Mouse (Mus musculus): ENCODE measurements around the gene Nrcam.

Gene Nrcam

GRCm38 (mm10) chr12:44437046-44437827, 108.6 kb downstream of the Nrcam start:
- DNase-seq (ENCODE audit: low spot score in 2 of 2), result no peak

GRCm38 (mm10) chr12:44438884-44439283, 110.2 kb downstream of the Nrcam start:
- no peak for DNase-seq (ENCODE audit: low spot score in 2 of 2)

- DNase-seq (ENCODE audit: low spot score in 2 of 2), result no peak
Observed at GRCm38 (mm10) chr12:44440230-44440629, 111.5 kb downstream of the Nrcam start.

- no peak for DNase-seq (ENCODE audit: low spot score in 2 of 2)
Observed at GRCm38 (mm10) chr12:44450930-44451329, 122.2 kb downstream of the Nrcam start.

- DNase-seq (ENCODE audit: low spot score in 2 of 2), result no peak
Observed at GRCm38 (mm10) chr12:44451742-44452141, 123.1 kb downstream of the Nrcam start.

GRCm38 (mm10) chr12:44453791-44454190, 125.1 kb downstream of the Nrcam start:
- no peak for DNase-seq (ENCODE audit: low spot score in 2 of 2)

- DNase-seq (ENCODE audit: low spot score in 2 of 2), result no peak
Observed at GRCm38 (mm10) chr12:44457961-44458360, 129.3 kb downstream of the Nrcam start.

GRCm38 (mm10) chr12:44462436-44462835, 133.8 kb downstream of the Nrcam start:
- DNase-seq (ENCODE audit: low spot score in 2 of 2), result no peak

GRCm38 (mm10) chr12:44462976-44463375, 134.3 kb downstream of the Nrcam start:
- no peak for DNase-seq (ENCODE audit: low spot score in 2 of 2)

- DNase-seq (ENCODE audit: low spot score in 2 of 2), result no peak
Observed at GRCm38 (mm10) chr12:44471073-44471472, 142.4 kb downstream of the Nrcam start.

GRCm38 (mm10) chr12:44475355-44475754, 146.7 kb downstream of the Nrcam start:
- no peak for DNase-seq (ENCODE audit: low spot score in 2 of 2)

- DNase-seq (ENCODE audit: low spot score in 2 of 2), result no peak
Observed at GRCm38 (mm10) chr12:44479260-44480030, 150.8 kb downstream of the Nrcam start.

GRCm38 (mm10) chr12:44480031-44480419, 151.3 kb downstream of the Nrcam start:
- no peak for DNase-seq (ENCODE audit: low spot score in 2 of 2)

GRCm38 (mm10) chr12:44481415-44481814, 152.7 kb downstream of the Nrcam start:
- no peak for DNase-seq (ENCODE audit: low spot score in 2 of 2)

GRCm38 (mm10) chr12:44492759-44493479, 164.2 kb downstream of the Nrcam start:
- DNase-seq (ENCODE audit: low spot score in 2 of 2), result no peak

- DNase-seq (ENCODE audit: low spot score in 2 of 2), result no peak
Observed at GRCm38 (mm10) chr12:44497762-44498161, 169.1 kb downstream of the Nrcam start.

GRCm38 (mm10) chr12:44498872-44499271, 170.2 kb downstream of the Nrcam start:
- DNase-seq (ENCODE audit: low spot score in 2 of 2), result no peak

GRCm38 (mm10) chr12:44501807-44502487, 173.3 kb downstream of the Nrcam start:
- no peak for DNase-seq (ENCODE audit: low spot score in 2 of 2)

- DNase-seq (ENCODE audit: low spot score in 2 of 2), result no peak
Observed at GRCm38 (mm10) chr12:44503737-44504136, 175.1 kb downstream of the Nrcam start.

- DNase-seq (ENCODE audit: low spot score in 2 of 2), result no peak
Observed at GRCm38 (mm10) chr12:44508635-44509034, 179.9 kb downstream of the Nrcam start.

GRCm38 (mm10) chr12:44509406-44510104, 180.9 kb downstream of the Nrcam start:
- DNase-seq (ENCODE audit: low spot score in 2 of 2), result no peak
